Mouse (Mus musculus): ENCODE measurements at regions not wholly inside any gene's neighbourhood (a gene's known extent, or its start where the extent isn't known, plus 50 kb on each side); places are given as distances from the start of the nearest gene placed in this dataset.
A peak's percentile ranks its signal among the peaks of the same experiment; 100 is the strongest.
"Not testable (repeated sequence)": the region's sequence is repeated elsewhere in the genome, so short reads cannot be mapped to it uniquely, and the experiment has no call there.

DNA sequence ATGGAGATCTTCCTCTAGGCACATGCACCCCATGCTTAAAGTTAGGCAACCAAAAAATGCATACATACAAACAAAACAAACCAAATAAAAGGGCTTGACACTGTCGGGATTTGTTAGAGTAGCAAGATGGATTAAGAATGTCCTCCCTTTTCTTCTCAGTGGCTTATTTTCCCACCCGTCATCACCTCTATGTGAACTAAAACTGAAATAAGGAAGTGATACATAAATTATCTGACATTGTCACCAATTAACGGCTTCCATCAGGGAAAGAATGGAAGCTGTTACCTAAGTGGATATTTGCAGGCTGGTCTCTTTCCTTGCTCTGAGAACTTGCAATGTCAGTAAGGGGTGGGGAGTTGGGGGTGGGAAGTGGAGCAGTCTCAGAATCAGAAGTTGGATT lies 541.5 kb downstream of the Diaph3 start:
- DNase-seq (ENCODE audit: extremely low spot score): no peak

DNA sequence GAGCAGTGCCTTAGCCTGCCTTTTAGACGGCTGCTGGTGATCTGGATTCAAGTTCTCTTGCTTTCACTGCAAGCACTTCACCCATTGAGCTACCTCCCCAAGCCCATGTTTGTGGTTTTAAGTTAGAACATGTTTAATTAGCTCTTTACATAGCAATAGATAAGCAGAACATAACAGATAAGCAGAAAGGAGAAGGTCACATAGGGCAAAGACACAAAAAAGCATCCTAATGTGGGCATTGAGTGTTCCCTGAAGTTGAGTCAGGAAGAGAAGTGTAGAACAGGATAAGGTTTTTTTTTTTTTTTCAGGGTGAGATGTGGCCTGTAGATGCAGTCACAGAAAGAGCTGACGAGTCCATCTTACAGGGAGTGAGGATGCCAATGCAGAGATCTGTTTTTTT lies 552.5 kb downstream of the Diaph3 start:
- DNase-seq (ENCODE audit: extremely low spot score): no peak

DNA sequence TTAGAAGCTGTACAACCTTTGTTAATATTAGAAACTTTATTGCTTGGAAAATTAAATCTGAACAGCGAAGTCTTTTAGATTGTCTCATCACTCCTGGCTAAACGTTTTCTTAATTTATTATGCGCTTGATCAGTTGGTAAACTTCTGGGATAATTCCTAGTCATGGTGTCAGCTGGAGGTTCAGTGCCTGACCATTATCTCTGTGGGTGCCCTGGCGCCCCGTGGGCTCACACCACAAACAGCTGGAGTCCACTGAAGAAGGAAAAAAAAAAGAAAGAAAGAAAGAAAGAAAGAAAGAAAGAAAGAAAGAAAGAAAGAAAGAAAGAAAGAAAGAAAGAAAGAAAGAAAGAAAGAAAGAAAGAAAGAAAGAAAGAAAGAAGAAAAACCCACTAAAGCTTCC lies 555.1 kb downstream of the Diaph3 start:
- DNase-seq (ENCODE audit: extremely low spot score): not testable (repeated sequence)

DNA sequence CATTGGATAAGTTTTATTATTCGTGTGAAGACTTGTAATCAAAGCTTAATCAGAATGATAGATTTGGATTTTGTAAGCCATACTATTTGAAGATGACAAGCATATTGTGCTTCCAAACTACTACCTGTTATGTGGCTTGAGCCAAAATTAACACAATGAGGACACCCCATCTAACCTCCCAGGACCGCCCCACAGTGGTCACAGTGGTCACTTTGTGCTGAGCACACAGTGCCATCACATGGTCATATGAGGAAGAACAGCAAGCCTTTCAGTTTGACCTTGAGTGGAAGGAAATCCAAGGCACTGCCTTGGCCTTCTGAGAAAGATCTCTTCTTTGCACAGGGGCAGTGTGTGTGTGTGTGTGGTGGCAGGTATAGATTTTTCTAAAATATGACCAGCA lies 578.3 kb downstream of the Diaph3 start:
- peak; percentile 37 for DNase-seq (ENCODE audit: extremely low spot score)

DNA sequence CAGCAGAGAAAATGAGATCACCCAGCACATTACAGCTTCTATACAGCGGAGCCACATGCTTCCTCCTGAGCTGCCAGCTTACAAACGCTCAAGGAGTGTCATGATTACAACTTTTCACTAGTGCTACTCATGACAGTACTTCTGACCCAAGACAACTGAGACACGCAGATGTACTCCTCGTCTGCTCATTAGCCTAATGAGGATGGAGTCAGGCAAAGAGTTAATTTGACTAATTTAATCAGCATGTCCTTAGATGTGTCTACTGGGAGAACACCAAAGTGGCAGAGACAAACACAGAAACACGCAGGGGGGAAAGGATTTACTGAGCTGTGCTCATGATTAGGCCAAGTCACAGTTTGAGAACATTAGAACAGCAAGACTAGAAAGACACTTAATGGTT lies 603.0 kb downstream of the Diaph3 start:
- no peak for DNase-seq (ENCODE audit: extremely low spot score)

DNA sequence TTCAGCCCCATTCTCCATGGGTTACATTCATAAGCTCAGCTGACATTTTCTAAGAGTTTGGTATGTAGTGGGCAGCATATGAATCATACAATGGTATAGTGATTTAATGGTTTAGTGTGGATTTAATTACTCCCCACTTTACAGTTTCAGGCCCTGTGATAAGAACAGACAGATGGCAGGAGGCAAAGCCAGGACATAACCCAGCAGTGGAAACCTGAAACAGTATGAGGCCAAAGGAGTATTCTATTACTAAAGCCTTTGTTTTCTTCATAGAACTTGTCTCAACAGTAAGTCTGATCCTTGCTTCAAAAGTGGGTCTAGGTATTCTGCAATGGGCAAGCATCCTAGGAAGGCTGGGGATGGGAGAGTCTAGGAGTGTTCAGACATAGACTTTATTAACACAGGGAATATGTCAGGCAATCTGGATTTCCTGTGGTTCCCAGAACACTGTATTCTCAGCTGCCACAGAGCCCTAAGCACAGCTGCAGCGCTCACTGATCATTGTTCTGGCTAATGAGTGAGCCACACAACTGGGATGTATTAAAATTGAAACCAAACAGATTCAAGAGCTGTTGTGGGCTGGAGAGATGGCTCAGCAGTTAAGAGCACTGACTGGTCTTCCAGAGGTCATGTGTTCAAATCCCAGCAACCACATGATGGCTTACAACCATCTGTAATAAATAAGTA lies 604.6 kb downstream of the Diaph3 start:
- DNase-seq (ENCODE audit: extremely low spot score): no peak

DNA sequence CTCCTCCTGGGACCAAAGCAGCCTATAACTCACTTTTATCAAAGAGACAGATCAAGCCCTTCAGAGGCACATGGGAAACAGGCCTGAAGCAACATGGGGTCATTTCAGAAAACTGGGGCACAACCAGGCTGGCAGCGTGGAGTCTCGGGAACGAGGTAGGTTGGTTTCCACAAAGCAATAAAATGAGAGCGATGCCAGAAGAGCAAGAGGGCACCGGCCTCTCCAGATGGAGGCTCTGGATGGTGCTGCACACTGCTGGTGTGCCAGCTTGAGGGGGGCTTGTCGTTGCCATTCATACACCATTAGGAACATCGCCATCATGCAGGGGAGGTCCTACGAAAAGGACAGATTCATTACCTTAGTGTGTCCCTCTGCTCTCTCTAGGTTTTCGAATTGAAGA lies 630.6 kb downstream of the Diaph3 start:
- DNase-seq (ENCODE audit: extremely low spot score): no peak

DNA sequence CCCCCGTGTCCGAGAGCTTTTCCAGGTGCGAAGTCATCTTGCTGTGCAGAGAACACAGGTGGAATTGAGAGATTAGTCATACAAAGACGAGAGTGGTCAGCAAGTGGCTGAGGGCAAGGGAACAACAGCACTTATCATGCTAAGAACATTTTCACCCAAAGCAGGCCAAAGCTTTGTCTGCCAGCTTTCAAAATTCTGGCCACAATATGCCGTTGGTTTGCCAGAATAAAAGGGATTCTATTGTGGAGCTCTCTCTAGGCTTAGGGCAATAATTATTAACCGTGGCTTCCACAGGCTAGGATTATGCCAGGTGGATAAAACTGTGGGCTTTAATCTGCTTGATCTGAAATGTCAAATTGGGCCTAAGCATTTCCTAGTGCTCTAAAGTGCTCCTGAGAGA lies 631.3 kb downstream of the Diaph3 start:
- DNase-seq (ENCODE audit: extremely low spot score): no peak

DNA sequence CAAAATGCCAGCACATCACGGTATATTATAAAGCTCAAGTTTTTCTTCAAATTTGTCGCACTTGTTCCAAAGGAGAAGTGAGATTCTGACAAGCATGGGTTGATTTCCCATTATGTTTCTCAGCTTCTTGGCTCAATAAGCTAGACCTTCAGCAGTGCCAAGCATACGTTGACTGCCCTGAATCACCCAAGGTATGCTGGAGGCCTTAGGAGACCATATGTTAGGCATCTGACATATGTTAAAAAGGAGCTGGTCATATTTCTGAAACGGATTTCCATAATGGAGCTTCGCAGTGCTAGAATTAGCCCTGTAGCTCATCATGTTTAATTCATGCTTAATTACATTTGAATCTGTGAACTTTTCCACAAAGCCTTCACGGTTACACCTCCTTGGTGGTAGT lies 634.7 kb downstream of the Diaph3 start:
- DNase-seq (ENCODE audit: extremely low spot score): no peak

DNA sequence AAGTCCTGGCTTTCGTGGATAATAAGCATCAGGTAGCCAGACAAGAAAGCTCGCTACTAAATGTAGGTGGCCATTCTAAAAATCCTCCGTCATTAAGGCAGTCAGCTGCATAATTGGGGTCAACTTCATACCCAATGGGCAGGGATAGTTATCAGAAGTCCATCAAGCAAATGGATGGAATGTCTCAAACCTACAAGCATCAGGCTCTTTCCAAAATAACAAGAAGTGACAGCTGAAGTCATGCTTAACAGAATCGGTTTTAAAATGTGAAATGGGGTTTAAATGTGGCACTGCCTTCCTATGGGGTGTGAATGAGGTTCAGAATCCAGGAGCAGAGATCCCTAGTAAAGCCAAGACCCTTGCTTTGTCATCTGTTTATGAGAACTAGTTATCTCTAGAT lies 650.2 kb downstream of the Diaph3 start:
- DNase-seq (ENCODE audit: extremely low spot score): no peak

DNA sequence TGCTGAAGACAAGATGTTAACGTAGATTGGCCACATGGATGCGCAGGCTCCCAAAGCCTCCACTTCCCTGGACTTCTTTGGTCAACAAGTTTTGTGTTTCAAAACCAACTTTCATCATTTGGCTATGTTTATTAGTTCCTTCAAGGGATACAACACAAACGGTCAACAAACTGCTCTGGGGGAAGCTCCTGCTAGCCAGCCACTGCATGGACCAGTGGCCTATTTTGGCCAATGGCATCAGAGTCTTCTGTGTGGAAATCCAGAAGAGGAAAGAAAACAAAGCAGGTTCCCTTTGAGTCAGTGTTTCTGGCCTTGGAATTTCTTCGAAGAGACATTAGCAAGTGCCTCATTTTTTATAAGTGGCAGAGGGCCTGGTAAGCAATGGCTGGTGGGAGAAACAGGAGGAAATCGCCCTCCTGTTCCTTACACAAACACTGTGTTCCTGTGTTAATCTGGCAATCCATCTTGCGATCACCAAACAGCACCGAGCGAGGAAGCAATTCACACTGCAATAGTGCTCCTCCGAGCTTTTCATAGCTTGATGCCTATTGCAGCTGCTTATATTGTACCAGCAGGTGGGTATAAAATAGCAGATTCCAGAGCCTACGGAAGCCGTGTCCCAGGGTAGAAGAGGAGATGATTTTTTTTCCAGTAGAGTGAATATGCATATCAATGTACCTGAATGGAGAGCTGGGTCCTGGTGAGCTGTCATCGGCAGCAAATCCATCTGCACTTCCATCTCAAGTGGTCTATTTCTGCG lies 651.0 kb downstream of the Diaph3 start:
- DNase-seq (ENCODE audit: extremely low spot score): no peak

DNA sequence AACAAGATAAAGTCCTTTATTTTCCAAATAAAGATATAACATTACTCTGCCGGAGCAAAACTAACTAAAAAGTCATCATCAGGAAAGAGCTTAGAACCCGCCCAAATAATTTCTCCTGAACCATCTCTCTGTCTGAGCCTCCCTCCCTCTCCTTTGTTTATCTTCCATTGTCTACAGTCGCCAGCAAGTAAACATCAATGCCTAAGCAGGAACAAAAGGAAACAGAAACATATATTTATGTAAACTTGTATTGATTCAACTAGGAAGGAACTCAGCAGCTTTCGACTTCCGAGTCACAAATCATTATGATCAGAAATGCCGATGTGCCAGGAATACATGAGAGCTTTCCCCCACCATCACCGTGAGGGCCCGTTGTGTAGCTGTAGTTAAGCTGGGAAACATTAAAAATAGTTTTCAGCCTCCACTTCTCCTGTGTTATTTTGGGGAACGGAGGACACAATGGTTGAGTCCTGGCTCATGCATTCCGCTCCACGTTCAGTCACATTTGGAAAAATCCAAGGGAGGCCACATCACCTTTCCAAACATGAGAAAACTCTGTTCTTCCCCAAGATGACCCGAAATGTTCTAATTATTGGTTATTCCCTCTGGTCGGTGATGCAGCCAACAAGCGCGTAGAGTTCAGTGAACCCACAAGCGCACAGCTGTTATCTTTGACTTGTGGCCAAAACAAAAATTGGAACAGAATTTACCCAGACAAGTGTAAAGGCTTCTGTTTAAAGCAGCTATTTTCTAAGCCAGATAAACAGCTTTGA lies 651.8 kb downstream of the Diaph3 start:
- DNase-seq (ENCODE audit: extremely low spot score): no peak

DNA sequence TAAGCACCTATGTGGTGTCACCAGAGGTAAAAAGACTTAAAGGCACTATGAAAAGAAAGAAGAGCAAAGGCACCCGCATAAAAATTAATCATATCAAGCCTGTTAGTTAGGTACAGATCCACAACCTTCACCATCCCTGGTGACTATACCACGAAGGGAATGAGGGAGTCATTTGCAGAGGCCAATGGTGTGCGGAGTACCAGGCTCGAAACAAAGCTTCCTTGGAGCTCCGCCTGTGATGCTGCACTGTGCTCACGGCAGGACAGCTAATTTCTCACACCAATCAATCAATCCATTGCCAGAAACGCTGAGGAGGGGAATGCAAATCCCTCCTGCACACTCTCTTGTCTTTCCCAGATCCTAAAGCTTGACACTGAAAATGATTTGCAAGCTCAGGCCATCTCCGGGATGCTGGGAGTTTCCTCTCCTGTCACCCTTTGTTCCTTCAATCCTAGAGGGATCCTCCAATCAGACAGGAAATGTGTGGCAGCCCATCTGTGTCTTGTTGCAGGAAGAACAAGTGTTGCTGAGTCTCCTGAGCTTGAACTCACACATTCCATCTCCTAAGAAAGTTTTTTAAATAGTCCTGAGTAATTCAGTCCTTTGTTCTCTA lies 653.6 kb downstream of the Diaph3 start:
- no peak for DNase-seq (ENCODE audit: extremely low spot score)

DNA sequence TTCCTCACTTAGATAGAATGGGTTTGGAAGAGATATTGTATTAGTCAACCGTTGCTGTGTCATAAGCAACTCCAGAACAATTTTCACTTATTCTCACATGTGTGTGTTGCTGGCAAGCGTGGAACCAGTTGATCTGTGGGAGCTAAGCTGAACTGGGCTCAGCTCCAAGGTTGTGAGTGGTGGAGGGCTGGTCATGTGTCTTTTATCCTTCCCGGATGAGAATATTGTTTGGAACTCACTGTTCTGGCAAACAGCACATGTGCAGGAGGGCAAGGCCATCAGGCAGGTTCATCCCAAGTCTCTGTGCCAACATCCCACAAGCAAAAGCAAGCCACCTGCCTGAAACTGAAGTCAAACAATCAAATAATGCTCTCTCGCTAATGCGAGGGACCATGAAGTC lies 656.8 kb downstream of the Diaph3 start:
- DNase-seq (ENCODE audit: extremely low spot score): no peak

DNA sequence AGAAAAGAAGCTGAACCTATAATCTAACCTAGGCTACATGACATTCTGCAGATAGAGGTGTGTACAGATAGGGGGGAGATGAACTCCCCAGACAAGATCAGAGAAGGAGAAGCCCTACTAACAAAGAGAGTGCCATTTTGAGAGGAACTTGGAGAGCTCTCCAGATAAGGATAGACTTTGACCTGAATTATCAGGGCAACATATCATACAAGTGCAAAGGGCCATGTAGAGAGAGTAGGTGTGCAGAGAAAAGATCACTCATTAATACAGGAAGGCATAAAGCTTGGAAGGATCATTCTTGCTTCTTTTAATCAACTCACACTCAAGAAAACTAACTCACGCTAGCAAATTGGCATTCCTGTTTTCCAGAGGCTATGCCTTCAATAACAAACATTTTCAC lies 667.4 kb downstream of the Diaph3 start:
- DNase-seq (ENCODE audit: extremely low spot score): no peak

DNA sequence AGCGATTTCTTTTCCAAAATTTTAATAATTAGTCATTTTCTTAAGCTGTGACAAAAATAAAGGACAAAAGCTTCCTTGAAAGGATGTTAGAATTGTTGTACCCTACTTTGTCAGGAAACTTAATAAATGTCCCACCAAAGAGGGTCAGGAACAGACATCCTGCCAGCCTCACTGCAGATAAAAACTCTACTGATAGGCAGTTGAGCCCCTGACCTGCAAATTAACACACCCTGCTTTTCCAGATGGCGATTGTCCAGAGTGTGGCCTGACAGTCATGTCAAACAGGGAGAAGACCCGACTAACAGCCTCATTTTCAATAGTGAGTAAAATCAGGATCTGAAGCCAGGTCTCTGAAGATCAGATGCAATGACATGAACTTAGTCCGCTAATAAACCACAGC lies 670.6 kb downstream of the Diaph3 start:
- DNase-seq (ENCODE audit: extremely low spot score): no peak

DNA sequence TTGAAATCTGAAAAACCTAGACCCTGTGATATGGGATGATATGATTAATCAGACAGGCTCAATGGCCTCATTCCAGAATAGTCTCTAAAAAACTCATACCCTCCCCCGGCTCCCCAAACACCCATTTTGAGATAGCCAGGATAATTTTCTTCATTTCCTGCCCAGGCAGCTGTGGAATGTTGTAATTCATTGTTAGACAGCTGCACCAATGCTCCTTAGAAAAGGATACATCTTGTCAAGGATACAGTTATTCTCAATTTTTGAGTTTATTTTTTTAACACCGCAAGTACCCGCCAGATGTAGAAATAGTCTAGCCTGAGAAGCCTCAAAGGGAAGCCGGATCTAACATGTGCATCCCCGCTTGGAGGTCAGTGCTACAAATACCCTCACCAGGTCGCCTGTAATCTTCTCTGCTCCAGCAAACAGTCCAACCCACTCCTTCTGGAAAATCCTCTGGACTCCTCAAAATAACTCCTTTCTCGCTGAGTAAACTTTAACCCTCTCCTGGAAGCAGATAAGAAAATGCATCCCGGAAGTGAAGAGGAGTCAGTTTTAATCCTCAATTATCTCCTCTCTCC lies 673.1 kb downstream of the Diaph3 start:
- DNase-seq (ENCODE audit: extremely low spot score): no peak

DNA sequence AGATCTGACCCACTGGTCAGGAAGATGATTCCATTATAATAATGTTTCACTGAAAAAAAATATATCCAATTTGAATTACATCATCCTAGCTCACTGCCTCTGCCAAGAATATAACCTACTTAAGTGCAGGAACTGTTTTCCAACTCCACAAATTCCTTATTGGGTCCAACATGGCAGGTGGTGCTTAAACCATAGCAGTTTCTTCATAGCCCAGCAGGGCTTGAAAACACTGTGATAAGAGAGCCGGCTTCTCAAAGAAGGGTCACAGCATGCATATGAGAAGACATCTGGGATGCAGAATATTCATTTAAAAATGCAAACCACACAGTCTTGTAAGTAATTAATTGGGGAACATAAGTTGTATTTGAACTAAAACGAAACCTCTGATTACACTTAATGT lies 677.6 kb downstream of the Diaph3 start:
- DNase-seq (ENCODE audit: extremely low spot score): no peak

DNA sequence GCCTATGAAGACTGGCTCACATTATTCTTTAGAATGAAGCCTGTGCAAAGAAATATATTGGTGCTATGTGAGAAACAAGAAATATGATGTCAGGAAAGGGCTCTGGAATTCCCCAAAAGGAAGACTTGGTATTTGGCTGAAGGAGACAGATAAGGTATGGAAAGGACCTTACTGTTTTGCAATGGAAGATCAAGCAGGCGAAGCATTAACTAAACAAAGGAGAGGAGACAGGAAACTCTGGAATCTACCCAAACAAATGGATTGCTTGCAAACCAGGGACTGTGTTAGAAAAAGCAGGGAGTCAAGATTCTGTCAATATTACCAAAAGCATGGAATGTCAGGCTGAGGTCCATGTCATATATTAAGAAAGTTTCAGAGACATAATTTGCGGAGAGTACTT lies 687.9 kb downstream of the Diaph3 start:
- no peak for DNase-seq (ENCODE audit: extremely low spot score)

DNA sequence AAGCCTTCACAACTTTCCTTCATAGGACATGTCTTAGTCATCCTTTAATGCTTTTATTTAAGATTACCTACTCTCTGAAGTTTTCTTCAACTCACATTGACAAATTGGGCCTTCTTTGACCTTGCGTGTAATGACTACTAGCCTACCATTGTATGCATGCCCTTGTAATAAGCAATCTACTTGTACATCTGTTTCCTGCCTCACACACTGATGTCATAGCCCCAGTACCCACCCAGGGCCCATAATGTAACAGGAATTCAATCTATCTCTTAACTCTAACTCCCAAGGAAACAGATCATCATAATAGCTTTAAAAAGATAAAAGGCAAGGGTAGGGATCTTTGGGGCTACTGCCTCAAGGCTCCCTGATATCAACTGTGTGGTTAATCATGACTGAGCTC lies 690.4 kb downstream of the Diaph3 start:
- no peak for DNase-seq (ENCODE audit: extremely low spot score)

DNA sequence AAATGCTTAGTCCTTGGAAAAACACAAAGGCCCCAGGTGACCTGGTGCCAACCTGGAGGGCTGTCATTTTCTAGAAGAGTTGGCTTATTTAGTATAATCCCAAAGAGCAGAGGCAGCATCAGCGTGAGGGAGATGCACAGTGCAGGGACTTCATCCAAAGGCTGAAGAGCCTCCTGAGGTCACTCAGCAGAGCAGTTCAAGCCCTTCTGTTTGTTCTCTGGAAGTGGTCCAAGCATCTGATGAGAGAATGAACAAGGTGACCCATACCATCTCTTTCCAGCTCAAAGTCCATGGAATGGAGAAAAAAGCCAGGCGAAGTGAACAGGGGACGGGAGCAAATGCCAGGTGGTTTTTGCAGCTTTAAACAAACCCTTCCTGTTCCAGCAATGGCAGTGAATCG lies 695.9 kb downstream of the Diaph3 start:
- DNase-seq (ENCODE audit: extremely low spot score): no peak

Data from embryo, embryonic 9.5 days (tissue).